Mouse (Mus musculus) heart, adult 2 months (tissue): Measurements from ENCODE around the gene Slc7a6.

ENCODE experiments used
- CTCF ChIP-seq: fragments of 200-600 bp; IDR thresholded peaks from 2 replicates; pipeline ENCODE4 v1.8.1; 2022; ENCODE audit warnings: antibody characterized with exemption, mild to moderate bottlenecking, moderate library complexity
- EP300 ChIP-seq: fragments of 200-500 bp; IDR thresholded peaks from 2 replicates; pipeline ENCODE4 v1.6.1; 2011; ENCODE audit warnings: low read depth, low read length, control low read depth; ENCODE audit not compliant: insufficient read depth
- POLR2A ChIP-seq: fragments of 200-500 bp; IDR thresholded peaks from 2 replicates; pipeline ENCODE4 v1.6.1; 2011; ENCODE audit warnings: mild to moderate bottlenecking, low read depth, low read length, control low read depth; ENCODE audit not compliant: insufficient read depth

DNA sequence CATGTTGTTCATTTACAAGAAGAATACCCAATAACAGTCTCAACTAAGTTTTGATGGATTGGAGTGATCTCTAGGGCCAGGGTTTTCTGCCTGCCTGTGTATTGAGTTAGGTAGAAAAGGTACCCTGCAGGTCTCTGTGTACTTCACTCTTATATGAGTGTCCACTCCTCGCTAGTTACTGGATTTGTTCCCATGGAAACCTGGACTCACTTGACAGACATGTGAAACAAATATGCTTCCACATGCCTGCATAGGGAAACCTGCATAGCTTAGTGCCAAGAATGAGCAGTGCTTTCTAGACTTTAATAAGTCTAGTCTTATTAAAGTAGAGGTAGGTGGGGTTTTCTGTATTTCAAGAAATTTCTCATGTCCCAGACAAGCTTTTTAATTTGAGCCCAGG lies 8.2 kb downstream of the Slc7a6 start:
- no peak for TF ChIP-seq CTCF
- TF ChIP-seq EP300, result no peak
- no peak for TF ChIP-seq POLR2A
